Mouse (Mus musculus) lung, postnatal 0 days (tissue): ENCODE measurements at regions not wholly inside any gene's neighbourhood (a gene's known extent, or its start where the extent isn't known, plus 50 kb on each side); places are given as distances from the start of the nearest gene placed in this dataset.

Source experiments
- ATAC-seq: fragments of 200-750 bp; cut with Nextera tagmentation; 2 replicates; pipeline ENCODE4 v1.8.0; 2017; ENCODE audit warnings: moderate library complexity
- DNase-seq: peaks from one replicate; pipeline ENCODE4 v3.0.0-alpha.2; 2016; ENCODE audit warnings: low spot score
- H3K27ac ChIP-seq: fragments of 300-500 bp; sonication (generic); 2 replicates; pipeline ENCODE4 v1.5.1; 2014; ENCODE audit warnings: antibody characterized with exemption, mild to moderate bottlenecking, low read length, mixed read lengths
- H3K27me3 ChIP-seq: fragments of 300-500 bp; sonication (generic); replicated peaks from 2 replicates; pipeline ENCODE4 v1.6.1; 2014; ENCODE audit warnings: low read length, mixed read lengths; ENCODE audit not compliant: insufficient read depth
- H3K36me3 ChIP-seq: fragments of 300-500 bp; sonication (generic); 2 replicates; pipeline ENCODE4 v1.6.1; 2014; ENCODE audit warnings: low read length, mixed read lengths; ENCODE audit not compliant: insufficient read depth
- H3K4me1 ChIP-seq: fragments of 300-500 bp; sonication (generic); 2 replicates; pipeline ENCODE4 v1.6.1; 2014; ENCODE audit warnings: antibody characterized with exemption, low read depth, low read length, mixed read lengths; ENCODE audit not compliant: insufficient read depth
- H3K4me2 ChIP-seq: fragments of 300-500 bp; sonication (generic); replicated peaks from 2 replicates; pipeline ENCODE4 v1.6.1; 2014; ENCODE audit warnings: low read depth, mild to moderate bottlenecking, low read length, moderate library complexity, mixed read lengths
- H3K4me3 ChIP-seq: fragments of 300-500 bp; sonication (generic); 2 replicates; pipeline ENCODE4 v1.5.1; 2014; ENCODE audit warnings: low read depth, low read length
- H3K9ac ChIP-seq: fragments of 300-500 bp; sonication (generic); replicated peaks from 2 replicates; pipeline ENCODE4 v1.6.1; 2014; ENCODE audit warnings: low read depth, mild to moderate bottlenecking
- H3K9me3 ChIP-seq: fragments of 300-500 bp; sonication (generic); 2 replicates; pipeline ENCODE4 v1.6.1; 2016; ENCODE audit warnings: low read length, mixed read lengths
- CTCF ChIP-seq: IDR thresholded peaks from 2 replicates; pipeline ENCODE4 v1.5.1; 2016; ENCODE audit warnings: antibody characterized with exemption, mild to moderate bottlenecking
- EP300 ChIP-seq: IDR thresholded peaks from 2 replicates; pipeline ENCODE4 v1.6.1; 2016; ENCODE audit warnings: antibody characterized with exemption, mild to moderate bottlenecking, control low read depth
- WGBS: fragments of 180-500 bp; shearing (Covaris S2); extraction: QIAGEN DNeasy Blood & Tissue Kit; methylation state at CpG from one replicate; pipeline ENCODE4 v1.1.7; 2014; 5-methylcytosine and 5-hydroxymethylcytosine counted together

- Histone ChIP-seq H3K9ac (no peak overlapping the region), H3K4me3 (no peak overlapping the region), H3K36me3 (no peaks in the 10 kb centered on the region), H3K4me1 (no peaks in the 10 kb centered on the region), H3K27ac (no peak overlapping the region), H3K27me3 (no peaks in the 10 kb centered on the region), H3K4me2 (no peak overlapping the region), H3K9me3 (no peaks in the 10 kb centered on the region)
- ATAC-seq (no peak), DNase-seq (no peak)
- TF ChIP-seq EP300 (no peak), CTCF (no peak)
- WGBS, result 82% methylated on average over 8 of the region's 8 CpGs
Observed at GRCm38 (mm10) chr2:174948106-174948505, 61.9 kb upstream of the Gm14444 start.
